Mouse (Mus musculus): ENCODE measurements at regions not wholly inside any gene's neighbourhood (a gene's known extent, or its start where the extent isn't known, plus 50 kb on each side); places are given as distances from the start of the nearest gene placed in this dataset.

DNA sequence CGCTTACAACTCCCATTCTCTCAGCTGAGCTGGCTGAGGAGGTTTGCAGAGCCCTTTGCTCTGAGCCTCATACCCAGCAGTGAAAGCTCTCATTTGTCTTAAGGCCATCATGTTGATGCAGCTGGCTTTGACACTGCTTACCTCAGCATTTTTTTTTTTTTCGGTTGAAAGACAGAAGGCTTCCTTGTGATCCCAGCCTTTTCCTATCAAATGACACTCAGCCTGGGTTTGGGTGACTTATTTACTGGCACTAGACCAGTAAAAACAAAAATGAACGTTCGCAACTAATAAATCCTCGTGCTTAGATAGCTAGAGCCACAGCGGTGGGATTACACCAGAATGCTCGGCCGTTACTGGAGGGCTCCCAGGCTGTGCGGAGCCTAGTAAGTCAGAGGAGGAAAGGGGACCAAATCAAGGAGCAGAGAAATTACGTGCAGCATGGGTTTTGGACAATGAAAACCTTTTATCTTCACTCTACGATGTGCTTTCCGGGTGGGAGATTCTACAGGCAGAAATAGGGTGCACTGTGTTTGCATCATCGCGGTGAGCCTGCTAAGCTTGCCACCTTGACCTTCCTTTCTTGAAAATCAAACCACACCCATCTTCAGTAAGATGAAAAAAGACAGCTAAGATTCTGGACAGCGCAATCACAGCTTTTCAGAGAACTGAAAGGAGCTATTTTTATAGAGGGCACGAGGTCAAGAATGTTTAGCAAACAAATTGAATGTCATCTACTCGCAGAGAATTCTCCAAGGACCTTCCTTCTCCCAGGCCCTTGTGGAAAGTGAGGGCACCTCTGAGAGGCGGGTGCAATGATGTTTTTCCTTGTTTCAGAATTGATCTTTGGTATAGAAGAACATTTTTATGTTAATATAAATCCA is 302.3 kb upstream of the Mpdz start:
- Histone ChIP-seq H3K4me2 (replicated peaks; ENCODE audit: low read depth, low read length) (peak overlapping the region; percentile 3; the same call in 1 of the 2 replicates), H3K4me1 (ENCODE audit: control insufficient read depth, insufficient read depth, low read length) (peaks cover 8% of the 10 kb centered on the region; the same call in 1 of the 2 replicates), H3K36me3 (ENCODE audit: control insufficient read depth, insufficient read depth, low read length) (no peaks in the 10 kb centered on the region), H3K9ac (replicated peaks; ENCODE audit: low read depth, low read length) (no peak overlapping the region), H3K27me3 (ENCODE audit: control insufficient read depth, insufficient read depth, low read length) (no peaks in the 10 kb centered on the region), H3K9me3 (ENCODE audit: control insufficient read depth, low read depth, low read length) (no peaks in the 10 kb centered on the region), H3K27ac (ENCODE audit: low read length) (peak overlapping the region; percentile 84), H3K4me3 (ENCODE audit: low read depth, low read length) (no peak overlapping the region)
- WGBS = 9% methylated on average over 18 of the region's 18 CpGs
- ATAC-seq (ENCODE audit: insufficient number of reproducible peaks, insufficient read depth, low FRiP score, low read depth) = peak; percentile 80; the same call in 1 of the 2 replicates

- ATAC-seq (ENCODE audit: insufficient number of reproducible peaks, insufficient read depth, low FRiP score, low read depth) = peak; percentile 24; the same call in 1 of the 2 replicates
- H3K4me2 ChIP-seq (replicated peaks; ENCODE audit: low read depth, low read length) = peak overlapping the region; percentile 3; the same call in 1 of the 2 replicates
- 25% methylated on average over 8 of the region's 8 CpGs for WGBS
These were observed 301.5 kb upstream of the Mpdz start for GRCm38 (mm10) chr4:81743978-81744628.

GRCm38 (mm10) chr4:81742536-81743459 is 300.2 kb upstream of the Mpdz start:
- Histone ChIP-seq H3K36me3 (ENCODE audit: control insufficient read depth, insufficient read depth, low read length) (no peaks in the 10 kb centered on the region), H3K4me2 (replicated peaks; ENCODE audit: low read depth, low read length) (no peak overlapping the region), H3K9ac (replicated peaks; ENCODE audit: low read depth, low read length) (no peak overlapping the region), H3K4me3 (ENCODE audit: low read depth, low read length) (no peak overlapping the region), H3K9me3 (ENCODE audit: control insufficient read depth, low read depth, low read length) (no peaks in the 10 kb centered on the region), H3K27ac (ENCODE audit: low read length) (no peak overlapping the region), H3K4me1 (ENCODE audit: control insufficient read depth, insufficient read depth, low read length) (peaks cover 8% of the 10 kb centered on the region; the same call in 1 of the 2 replicates), H3K27me3 (ENCODE audit: control insufficient read depth, insufficient read depth, low read length) (no peaks in the 10 kb centered on the region)
- 31% methylated on average over 4 of the region's 4 CpGs for WGBS
- ATAC-seq (ENCODE audit: insufficient number of reproducible peaks, insufficient read depth, low FRiP score, low read depth) = no peak

More at GRCm38 (mm10) chr4:81743978-81744628, 301.5 kb upstream of the Mpdz start:
- Histone ChIP-seq H3K9me3 (ENCODE audit: control insufficient read depth, low read depth, low read length) (no peaks in the 10 kb centered on the region), H3K4me1 (ENCODE audit: control insufficient read depth, insufficient read depth, low read length) (peaks cover 8% of the 10 kb centered on the region; the same call in 1 of the 2 replicates), H3K36me3 (ENCODE audit: control insufficient read depth, insufficient read depth, low read length) (no peaks in the 10 kb centered on the region), H3K27ac (ENCODE audit: low read length) (peak overlapping the region; percentile 84), H3K27me3 (ENCODE audit: control insufficient read depth, insufficient read depth, low read length) (no peaks in the 10 kb centered on the region), H3K9ac (replicated peaks; ENCODE audit: low read depth, low read length) (no peak overlapping the region), H3K4me3 (ENCODE audit: low read depth, low read length) (no peak overlapping the region)

- H3K4me1 ChIP-seq (ENCODE audit: control insufficient read depth, insufficient read depth, low read length) = no peaks in the 10 kb centered on the region
- 97% methylated on average over 2 of the region's 2 CpGs for WGBS
- no peak for ATAC-seq (ENCODE audit: insufficient number of reproducible peaks, insufficient read depth, low FRiP score, low read depth)
These were observed 291.8 kb upstream of the Mpdz start for GRCm38 (mm10) chr4:81734391-81734790.

GRCm38 (mm10) chr4:81730386-81730785 is 287.8 kb upstream of the Mpdz start:
- H3K27ac ChIP-seq (ENCODE audit: low read length) = no peak overlapping the region
- no peak for ATAC-seq (ENCODE audit: insufficient number of reproducible peaks, insufficient read depth, low FRiP score, low read depth)
- H3K27me3 ChIP-seq (ENCODE audit: control insufficient read depth, insufficient read depth, low read length) = no peaks in the 10 kb centered on the region
- H3K36me3 ChIP-seq (ENCODE audit: control insufficient read depth, insufficient read depth, low read length) = no peaks in the 10 kb centered on the region
- H3K9ac ChIP-seq (replicated peaks; ENCODE audit: low read depth, low read length) = no peak overlapping the region
- no peaks in the 10 kb centered on the region for H3K9me3 ChIP-seq (ENCODE audit: control insufficient read depth, low read depth, low read length)
- H3K4me3 ChIP-seq (ENCODE audit: low read depth, low read length) = no peak overlapping the region
- peaks cover 6% of the 10 kb centered on the region; the same call in 1 of the 2 replicates for H3K4me1 ChIP-seq (ENCODE audit: control insufficient read depth, insufficient read depth, low read length)
- WGBS = 68% methylated on average over 2 of the region's 2 CpGs
- no peak overlapping the region for H3K4me2 ChIP-seq (replicated peaks; ENCODE audit: low read depth, low read length)

More at GRCm38 (mm10) chr4:81734391-81734790, 291.8 kb upstream of the Mpdz start:
- Histone ChIP-seq H3K36me3 (ENCODE audit: control insufficient read depth, insufficient read depth, low read length) (no peaks in the 10 kb centered on the region), H3K27ac (ENCODE audit: low read length) (no peak overlapping the region), H3K9me3 (ENCODE audit: control insufficient read depth, low read depth, low read length) (no peaks in the 10 kb centered on the region), H3K4me3 (ENCODE audit: low read depth, low read length) (no peak overlapping the region), H3K9ac (replicated peaks; ENCODE audit: low read depth, low read length) (no peak overlapping the region), H3K27me3 (ENCODE audit: control insufficient read depth, insufficient read depth, low read length) (no peaks in the 10 kb centered on the region), H3K4me2 (replicated peaks; ENCODE audit: low read depth, low read length) (no peak overlapping the region)

DNA sequence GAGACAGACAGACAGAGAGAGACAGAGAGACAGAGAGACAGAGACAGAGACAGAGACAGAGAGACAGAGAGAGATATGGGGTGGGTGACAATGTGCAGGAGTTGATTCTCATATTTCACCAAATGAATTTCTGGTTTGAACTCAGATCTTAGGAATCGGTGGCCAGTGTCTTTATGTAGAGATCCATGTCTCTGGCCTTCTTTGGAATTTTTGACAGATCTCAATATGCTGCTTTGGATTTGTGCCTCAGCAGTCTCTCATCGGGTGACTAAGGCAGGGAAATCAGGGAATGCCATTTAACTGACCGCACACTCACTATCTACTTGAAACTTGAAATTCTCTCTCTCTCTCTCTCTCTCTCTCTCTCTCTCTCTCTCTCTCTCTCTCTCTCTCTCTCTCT is 286.3 kb upstream of the Mpdz start:
- ATAC-seq (ENCODE audit: insufficient number of reproducible peaks, insufficient read depth, low FRiP score, low read depth) = no peak
- H3K27me3 ChIP-seq (ENCODE audit: control insufficient read depth, insufficient read depth, low read length) = no peaks in the 10 kb centered on the region
- H3K4me1 ChIP-seq (ENCODE audit: control insufficient read depth, insufficient read depth, low read length) = peaks cover 6% of the 10 kb centered on the region; the same call in 1 of the 2 replicates
- 80% methylated on average over 3 of the region's 3 CpGs for WGBS
- no peak overlapping the region for H3K4me3 ChIP-seq (ENCODE audit: low read depth, low read length)
- no peaks in the 10 kb centered on the region for H3K36me3 ChIP-seq (ENCODE audit: control insufficient read depth, insufficient read depth, low read length)
- no peaks in the 10 kb centered on the region for H3K9me3 ChIP-seq (ENCODE audit: control insufficient read depth, low read depth, low read length)
- H3K9ac ChIP-seq (replicated peaks; ENCODE audit: low read depth, low read length) = no peak overlapping the region
- no peak overlapping the region for H3K4me2 ChIP-seq (replicated peaks; ENCODE audit: low read depth, low read length)
- H3K27ac ChIP-seq (ENCODE audit: low read length) = no peak overlapping the region

DNA sequence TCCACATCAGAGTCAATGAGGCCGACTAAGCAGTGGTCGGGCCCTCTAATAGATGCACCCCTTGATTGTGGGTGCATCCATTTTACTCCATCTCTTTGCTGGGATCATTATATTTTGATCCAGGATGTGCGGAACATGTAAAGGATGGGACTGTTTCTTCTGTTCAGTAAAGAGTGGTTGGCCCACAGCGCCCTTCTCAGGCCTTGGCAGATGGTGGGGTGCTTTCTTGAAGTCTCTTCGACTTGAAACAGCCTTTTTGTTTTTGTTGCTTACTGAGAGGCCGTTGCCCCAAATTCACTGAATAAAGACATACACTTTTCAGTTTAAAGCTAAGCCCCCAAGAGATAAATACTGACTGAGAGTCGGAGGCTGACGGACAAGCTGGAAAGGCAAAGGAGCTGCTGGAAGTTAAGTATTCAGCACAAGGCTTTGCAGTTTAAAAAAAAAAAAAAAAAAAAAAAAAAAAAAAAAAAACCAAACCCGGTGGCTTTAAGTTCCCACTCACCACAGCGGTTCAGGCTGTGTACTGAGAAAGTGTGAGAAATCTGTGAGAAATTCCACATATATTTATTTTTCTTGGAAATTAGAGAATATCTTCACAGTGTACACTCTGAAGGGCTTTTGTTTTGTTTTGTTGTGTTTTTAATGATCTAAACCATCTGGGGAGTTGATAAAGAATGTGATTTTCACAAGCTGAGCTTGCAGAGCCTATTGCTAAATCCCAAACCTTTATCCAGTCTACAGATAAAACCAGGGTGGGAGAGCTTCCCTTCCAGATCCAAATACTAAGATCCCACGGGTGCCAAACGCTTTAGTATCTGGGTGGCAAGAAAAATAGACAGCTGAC is 285.3 kb upstream of the Mpdz start:
- no peak for ATAC-seq (ENCODE audit: insufficient number of reproducible peaks, insufficient read depth, low FRiP score, low read depth)
- Histone ChIP-seq H3K4me2 (replicated peaks; ENCODE audit: low read depth, low read length) (no peak overlapping the region), H3K4me1 (ENCODE audit: control insufficient read depth, insufficient read depth, low read length) (peaks cover 6% of the 10 kb centered on the region; the same call in 1 of the 2 replicates), H3K36me3 (ENCODE audit: control insufficient read depth, insufficient read depth, low read length) (no peaks in the 10 kb centered on the region), H3K9ac (replicated peaks; ENCODE audit: low read depth, low read length) (no peak overlapping the region), H3K27me3 (ENCODE audit: control insufficient read depth, insufficient read depth, low read length) (no peaks in the 10 kb centered on the region), H3K27ac (ENCODE audit: low read length) (peak overlapping the region; percentile 66; the same call in 1 of the 2 replicates), H3K9me3 (ENCODE audit: control insufficient read depth, low read depth, low read length) (no peaks in the 10 kb centered on the region), H3K4me3 (ENCODE audit: low read depth, low read length) (no peak overlapping the region)
- WGBS = 58% methylated on average over 12 of the region's 12 CpGs

Measured in stomach, embryonic 14.5 days (tissue).